Mouse (Mus musculus) heart, postnatal 0 days (tissue): ENCODE results near the gene Ppp1r21.

Source experiments
- CTCF ChIP-seq: IDR thresholded peaks from 2 replicates; pipeline ENCODE4 v1.5.1; 2016; ENCODE audit warnings: antibody characterized with exemption, control low read depth, low read depth
- EP300 ChIP-seq: IDR thresholded peaks from 2 replicates; pipeline ENCODE4 v1.6.1; 2016; ENCODE audit warnings: antibody characterized with exemption, low read depth

- TF ChIP-seq EP300 (0 out of 2 replicates have a peak, but pooled peaks have one; percentile 27), CTCF (no peak)
Measured at GRCm38 (mm10) chr17:88529519-88530235, at the start of gene Ppp1r21.
